Mouse (Mus musculus) liver, postnatal 0 days (tissue): ENCODE results near the gene Arhgap44.

Experiments
- CTCF ChIP-seq: sonication (generic); IDR thresholded peaks from 2 replicates; pipeline ENCODE4 v1.5.1; 2016; ENCODE audit warnings: antibody characterized with exemption, low read depth
- EP300 ChIP-seq: IDR thresholded peaks from 2 replicates; pipeline ENCODE4 v1.6.1; 2016; ENCODE audit warnings: antibody characterized with exemption, low read depth, mild to moderate bottlenecking

GRCm38 (mm10) chr11:65170121-65170750 lies 7.5 kb upstream of the Arhgap44 start:
- no peak for TF ChIP-seq CTCF
- no peak for TF ChIP-seq EP300
